Mouse (Mus musculus): Measurements from ENCODE around the gene Cerk.

The Cerk gene

DNA sequence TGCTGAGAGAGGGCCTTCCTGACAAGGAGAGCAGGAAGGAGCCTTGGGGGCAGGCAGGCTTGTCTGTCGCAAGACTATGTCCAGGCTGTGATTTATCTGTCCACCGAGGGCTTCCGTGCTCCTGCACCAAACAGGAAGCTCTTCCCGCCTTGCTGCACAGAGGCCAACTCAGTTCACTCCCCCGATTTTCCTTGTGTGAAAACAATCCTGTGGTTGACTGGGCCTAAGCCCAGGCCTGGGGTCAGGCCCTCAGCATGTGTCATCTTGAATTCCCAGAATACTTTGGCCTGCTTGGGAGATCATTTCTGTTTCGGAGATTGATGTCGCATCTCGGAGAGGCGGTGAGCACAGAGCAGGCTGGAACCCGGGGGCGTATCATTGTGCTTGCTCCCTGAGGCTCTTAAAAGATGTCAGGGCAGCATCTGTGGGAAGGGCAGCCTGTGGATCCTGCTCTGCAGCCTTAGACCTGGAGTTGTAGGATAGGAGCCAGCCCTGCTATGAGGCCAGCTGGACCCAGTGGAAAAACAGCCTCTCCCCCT is 95.9 kb downstream of the Cerk start:
- DNase-seq (ENCODE audit: low spot score) = no peak

Measured in left cerebral cortex, adult 11 months (tissue).